Mouse (Mus musculus) liver, embryonic 14.5 days (tissue): ENCODE data around the gene B130006D01Rik. TPM values are rescaled to one million over a fixed set of nuclear protein-coding genes. Genes with fewer than 3 reads are reported as not detected.

ENCODE experiments used
- ATAC-seq: fragments of 200-750 bp; cut with Nextera tagmentation; 2 replicates; pipeline ENCODE4 v1.8.0; 2017; ENCODE audit warnings: moderate number of reproducible peaks, mild to moderate bottlenecking, moderate library complexity; ENCODE audit not compliant: insufficient read depth
- DNase-seq, 3 experiments: peaks; one replicate each; pipeline ENCODE4 v3.0.0-alpha.2; 2012 to 2013; ENCODE audit warnings: low read depth in 3 of 3, low spot score in 3 of 3
- H3K27ac ChIP-seq: fragments of 300-500 bp; sonication (generic); 2 replicates; pipeline ENCODE4 v1.5.1; 2014; ENCODE audit warnings: moderate library complexity, mild to moderate bottlenecking, control low read depth, inconsistent platforms
- H3K27me3 ChIP-seq: fragments of 300-500 bp; sonication (generic); 2 replicates; pipeline ENCODE4 v1.6.1; 2014; ENCODE audit warnings: mild to moderate bottlenecking, low read length, moderate library complexity; ENCODE audit not compliant: control insufficient read depth, insufficient read depth
- H3K36me3 ChIP-seq: fragments of 300-500 bp; sonication (generic); replicated peaks from 2 replicates; pipeline ENCODE4 v1.6.1; 2014; ENCODE audit warnings: low read depth; ENCODE audit not compliant: control insufficient read depth, insufficient read depth
- H3K4me1 ChIP-seq, 2 experiments: fragments of 200-500 bp in 1 of 2; fragments of 300-500 bp in 1 of 2; sonication (generic) in 1 of 2; replicated peaks; 2 replicates each; pipeline ENCODE4 v1.6.1; 2012 to 2014; ENCODE audit warnings: antibody characterized with exemption in 1 of 2, inconsistent platforms in 1 of 2, low read length in 1 of 2; ENCODE audit not compliant: control insufficient read depth in 2 of 2, insufficient read depth in 2 of 2
- H3K4me2 ChIP-seq: fragments of 300-500 bp; sonication (generic); 2 replicates; pipeline ENCODE4 v1.6.1; 2014; ENCODE audit warnings: low read depth, mild to moderate bottlenecking, control low read depth, moderate library complexity
- H3K4me3 ChIP-seq, 2 experiments: fragments of 200-500 bp in 1 of 2; fragments of 300-500 bp in 1 of 2; sonication (generic) in 1 of 2; 2 replicates each; pipeline ENCODE4 v1.5.1; 2012 to 2014; ENCODE audit warnings: low read depth in 2 of 2, low read length in 2 of 2, mild to moderate bottlenecking in 2 of 2, control low read depth in 1 of 2, inconsistent platforms in 1 of 2, moderate library complexity in 1 of 2; ENCODE audit not compliant: insufficient read depth in 1 of 2
- H3K9ac ChIP-seq: fragments of 300-500 bp; sonication (generic); replicated peaks from 2 replicates; pipeline ENCODE4 v1.6.1; 2014; ENCODE audit warnings: mild to moderate bottlenecking, control low read depth, moderate library complexity
- H3K9me3 ChIP-seq: fragments of 300-500 bp; sonication (generic); 2 replicates; pipeline ENCODE4 v1.6.1; 2016; ENCODE audit warnings: low read length, mixed read lengths; ENCODE audit not compliant: control insufficient read depth
- CTCF ChIP-seq: IDR thresholded peaks from 2 replicates; pipeline ENCODE4 v1.5.1; 2016; ENCODE audit warnings: antibody characterized with exemption, low read depth, control low read depth
- EP300 ChIP-seq: IDR thresholded peaks from 2 replicates; pipeline ENCODE4 v1.6.1; 2016; ENCODE audit warnings: antibody characterized with exemption, low read depth
- WGBS: fragments of 180-500 bp; shearing (Covaris S2); extraction: QIAGEN DNeasy Blood & Tissue Kit; methylation state at CpG from one replicate; pipeline ENCODE4 v1.1.7; 2014; ENCODE audit not compliant: insufficient replicate concordance; 5-methylcytosine and 5-hydroxymethylcytosine counted together
- polyA plus RNA-seq, 2 experiments: library from polyadenylated mRNA; depleted of rRNA in 1 of 2; stranded (reverse) in 1 of 2; unstranded in 1 of 2; fragments of >200 nt; fragmentation: Nextera tagmentation in 1 of 2; extraction: Ambion mirVana in 1 of 2; gene quantifications; 2 replicates each; pipeline versions ENCODE4 v1.2.1 to v1.2.3; 2012 to 2014

B130006D01Rik gene
- polyA plus RNA-seq, 2 experiments, result 0.09 to 0.27 TPM

- no peak overlapping the region for H3K9ac ChIP-seq
- ATAC-seq (no peak), DNase-seq (no peak)
- no peak overlapping the region for H3K27ac ChIP-seq
- H3K27me3 ChIP-seq, result no peaks in the 10 kb centered on the region
- whole genome bisulfite sequencing, result 52% methylated on average over 3 of the region's 3 CpGs
- no peaks in the 10 kb centered on the region for H3K9me3 ChIP-seq
- no peak overlapping the region for H3K4me2 ChIP-seq
- no peaks in the 10 kb centered on the region for H3K36me3 ChIP-seq
- no peak overlapping the region for H3K4me3 ChIP-seq
- no peak for TF ChIP-seq CTCF
- H3K4me1 ChIP-seq, result peaks cover 3% of the 10 kb centered on the region in 2 experiments; a peak in 1 of 4 replicates
These were observed 14.4 kb downstream of the B130006D01Rik start for GRCm38 (mm10) chr11:95737811-95738210.

DNA sequence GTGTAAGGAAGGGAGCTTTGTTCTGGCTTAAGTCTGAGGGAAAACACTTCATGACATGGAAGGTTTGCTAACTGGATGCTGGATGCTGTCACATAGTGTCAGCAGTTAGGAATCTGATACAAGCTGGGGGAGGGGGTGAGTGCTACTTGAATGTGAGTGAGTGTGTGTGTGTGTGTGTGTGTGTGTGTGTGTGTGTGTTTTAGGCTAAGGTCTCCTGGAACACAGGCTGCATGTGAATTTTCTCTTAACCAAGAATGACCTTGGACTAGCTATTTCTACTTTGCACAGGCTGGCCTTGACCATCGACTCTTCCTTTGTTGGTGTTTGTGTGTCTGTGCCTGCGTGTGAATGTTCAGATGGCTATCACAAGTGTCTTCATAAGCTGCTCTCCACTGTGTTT is 21.1 kb downstream of the B130006D01Rik start:
- H3K4me1 ChIP-seq, result peaks cover 0 to 8% of the 10 kb centered on the region in 2 experiments; a peak in 2 of 4 replicates
- H3K27me3 ChIP-seq, result no peaks in the 10 kb centered on the region
- H3K36me3 ChIP-seq, result no peaks in the 10 kb centered on the region
- H3K27ac ChIP-seq, result no peak overlapping the region
- no peak overlapping the region for H3K9ac ChIP-seq
- TF ChIP-seq CTCF (no peak), EP300 (no peak)
- 73% methylated on average over 2 of the region's 2 CpGs for WGBS
- H3K4me2 ChIP-seq, result no peak overlapping the region
- no peak overlapping the region for H3K4me3 ChIP-seq
- DNase-seq, result no peak
- no peak for ATAC-seq
- no peaks in the 10 kb centered on the region for H3K9me3 ChIP-seq

- 68% methylated on average over 4 of the region's 4 CpGs for WGBS
- ATAC-seq, result no peak
- H3K9ac ChIP-seq, result no peak overlapping the region
- no peaks in the 10 kb centered on the region for H3K9me3 ChIP-seq
- no peak overlapping the region for H3K27ac ChIP-seq
- H3K36me3 ChIP-seq, result no peaks in the 10 kb centered on the region; the same call in 1 of the 2 replicates
- TF ChIP-seq EP300, result no peak
- no peak for TF ChIP-seq CTCF
- no peaks in the 10 kb centered on the region for H3K27me3 ChIP-seq
- DNase-seq, result no peak
- peaks cover 0 to 8% of the 10 kb centered on the region in 2 experiments; a peak in 2 of 4 replicates for H3K4me1 ChIP-seq
- H3K4me2 ChIP-seq, result no peak overlapping the region
- H3K4me3 ChIP-seq, result no peak overlapping the region
These were observed 23.4 kb downstream of the B130006D01Rik start for GRCm38 (mm10) chr11:95746821-95747220.

DNA sequence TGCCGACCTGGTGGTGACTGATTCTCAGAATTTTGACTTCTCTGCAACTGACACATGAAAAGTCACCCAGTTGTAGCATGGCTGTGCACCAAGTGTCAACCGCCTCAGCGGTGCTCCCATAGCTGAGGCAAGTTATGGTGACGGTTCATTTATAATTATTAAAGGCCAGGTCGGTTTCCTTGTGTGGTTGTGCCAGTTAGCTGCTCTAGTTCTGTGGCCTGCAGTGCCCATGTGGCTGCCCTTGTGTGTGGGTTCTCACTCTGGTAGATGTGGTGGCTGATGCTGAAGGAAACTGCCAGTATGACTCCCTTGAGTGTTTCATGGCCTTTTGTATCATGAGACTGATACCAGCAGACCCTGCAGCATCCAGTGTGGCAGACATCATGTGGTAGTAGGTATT is 24.9 kb downstream of the B130006D01Rik start:
- Histone ChIP-seq H3K27ac (no peak overlapping the region), H3K27me3 (no peaks in the 10 kb centered on the region), H3K9me3 (no peaks in the 10 kb centered on the region), H3K4me3 (no peak overlapping the region), H3K9ac (no peak overlapping the region), H3K4me2 (no peak overlapping the region), H3K36me3 (peaks cover 2% of the 10 kb centered on the region), H3K4me1 (peaks cover 0 to 8% of the 10 kb centered on the region in 2 experiments; a peak in 2 of 4 replicates)
- no peak for DNase-seq
- 63% methylated on average over 5 of the region's 5 CpGs for WGBS
- TF ChIP-seq CTCF (no peak), EP300 (no peak)
- ATAC-seq, result no peak

- Histone ChIP-seq H3K4me1 (peaks cover 0 to 7% of the 10 kb centered on the region in 2 experiments; a peak in 2 of 4 replicates), H3K4me2 (no peak overlapping the region), H3K36me3 (peaks cover 7% of the 10 kb centered on the region), H3K4me3 (no peak overlapping the region), H3K27ac (no peak overlapping the region), H3K27me3 (no peaks in the 10 kb centered on the region), H3K9ac (no peak overlapping the region), H3K9me3 (no peaks in the 10 kb centered on the region)
- ATAC-seq (no peak), DNase-seq (no peak)
- WGBS, result 34% methylated on average over 15 of the region's 15 CpGs
- TF ChIP-seq CTCF (no peak), EP300 (no peak)
These were observed 26.2 kb downstream of the B130006D01Rik start for GRCm38 (mm10) chr11:95749619-95750018.
